Mouse (Mus musculus): ENCODE results near the gene Zic4. TPM values are rescaled to one million over a fixed set of nuclear protein-coding genes. Genes with fewer than 3 reads are reported as not detected.

The Zic4 gene
- total RNA-seq, 4 experiments from 2014 or later: not detected

DNA sequence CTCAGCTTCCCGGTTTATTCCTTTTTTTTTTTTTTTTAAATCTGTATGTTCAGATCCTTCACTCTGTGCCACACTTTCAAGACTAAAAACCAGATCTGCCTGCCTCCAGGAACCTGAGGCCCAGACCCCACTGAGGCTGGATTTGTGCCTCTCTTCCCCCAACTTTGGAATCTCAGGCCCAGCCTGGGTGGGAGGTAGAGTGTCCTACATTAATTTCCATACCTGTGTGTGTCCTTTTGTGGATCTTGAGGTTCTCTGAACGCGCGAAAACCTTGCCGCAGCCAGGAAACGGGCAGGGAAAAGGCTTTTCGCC is 1.6 kb downstream of the Zic4 start:
- no peak for DNase-seq

DNA sequence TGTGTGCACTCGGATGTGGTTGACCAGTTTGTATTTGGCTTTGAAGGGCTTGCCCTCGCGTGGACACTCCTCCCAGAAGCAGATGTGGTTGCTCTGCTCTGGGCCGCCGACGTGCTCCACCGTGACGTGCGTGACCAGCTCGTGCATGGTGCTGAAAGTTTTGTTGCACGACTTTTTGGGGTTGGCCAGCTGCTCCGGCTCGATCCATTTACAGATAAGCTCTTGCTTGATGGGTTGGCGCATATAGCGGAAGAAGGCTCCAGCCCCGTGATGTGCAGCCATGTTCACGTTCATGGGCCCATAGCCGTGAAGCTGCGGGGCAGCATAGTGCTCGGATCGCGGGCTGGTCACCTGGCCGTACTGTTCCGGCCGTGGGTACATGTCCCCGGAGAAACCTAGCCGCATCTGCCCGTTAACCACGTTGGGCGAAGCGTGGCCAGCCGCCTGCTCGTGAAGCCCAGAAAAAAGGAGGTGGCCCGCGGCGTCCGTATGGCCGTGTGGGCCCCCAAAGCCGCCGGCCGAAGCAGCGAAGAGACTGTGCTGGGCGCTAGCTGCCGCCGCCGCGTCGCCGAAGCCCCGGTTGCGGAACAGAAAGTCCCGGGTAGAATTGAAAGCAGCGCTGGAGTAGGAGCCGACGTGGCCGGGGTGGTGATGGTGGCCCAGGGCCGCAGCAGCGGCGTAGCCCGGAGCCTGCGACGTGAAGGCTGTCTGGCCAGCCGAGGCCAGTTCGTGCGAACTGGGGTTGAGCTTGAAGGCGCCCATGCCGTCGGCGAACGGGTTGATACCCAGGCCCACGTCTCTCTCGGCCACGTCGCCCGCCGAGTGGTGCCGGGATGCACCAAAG is 2.1 kb downstream of the Zic4 start:
- DNase-seq: no peak

DNA sequence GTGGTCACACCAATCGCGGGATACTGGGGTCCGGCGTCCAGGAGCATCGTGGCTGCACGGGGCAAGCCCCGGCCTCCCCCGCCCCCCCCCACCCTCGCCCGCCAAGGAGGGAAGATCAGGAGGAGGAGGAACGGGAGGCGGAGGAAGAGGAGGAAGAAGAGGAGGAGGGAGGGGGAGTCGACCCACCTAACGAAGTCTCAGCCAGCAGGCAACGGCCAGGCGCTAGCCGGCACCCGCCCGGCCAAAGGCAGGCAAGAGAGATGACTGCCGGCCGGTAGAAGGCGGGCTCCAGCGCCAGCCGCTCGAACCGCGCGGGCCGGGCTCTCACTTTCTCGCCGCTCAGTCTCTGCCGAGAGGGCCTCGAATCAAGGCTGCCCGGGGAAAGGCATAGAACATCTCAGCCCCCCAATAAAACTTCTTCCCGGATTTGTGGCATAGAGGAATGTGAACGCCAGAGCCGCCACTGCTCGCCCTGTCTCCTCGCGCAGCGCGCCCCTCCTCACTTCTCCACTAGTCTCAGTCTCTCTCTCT is 2.8 kb downstream of the Zic4 start:
- no peak for DNase-seq

DNA sequence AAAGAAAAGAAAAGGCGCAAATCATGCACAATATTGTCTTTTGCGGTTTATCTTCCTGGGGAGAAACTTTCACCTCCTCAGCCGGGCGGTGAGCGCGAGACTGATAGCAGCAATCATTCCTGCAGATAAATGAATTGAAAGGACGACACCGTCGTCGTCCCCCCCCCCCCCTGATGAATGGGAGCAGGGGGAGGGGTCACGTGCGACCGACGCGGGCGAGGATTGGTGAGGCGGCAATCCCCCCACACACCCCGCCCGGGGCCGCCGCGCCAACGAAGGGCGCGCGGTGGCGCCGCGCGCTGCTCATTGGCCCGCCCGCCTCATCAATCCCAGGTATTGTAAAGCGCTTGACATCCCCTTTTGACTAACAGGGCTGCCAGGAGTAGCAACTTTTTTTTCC is 3.5 kb downstream of the Zic4 start, which contains the start of gene Zic1:
Zic1 (minus strand) TSS at position 147 of the 400 bp plus-strand sequence.
- no peak for DNase-seq

DNA sequence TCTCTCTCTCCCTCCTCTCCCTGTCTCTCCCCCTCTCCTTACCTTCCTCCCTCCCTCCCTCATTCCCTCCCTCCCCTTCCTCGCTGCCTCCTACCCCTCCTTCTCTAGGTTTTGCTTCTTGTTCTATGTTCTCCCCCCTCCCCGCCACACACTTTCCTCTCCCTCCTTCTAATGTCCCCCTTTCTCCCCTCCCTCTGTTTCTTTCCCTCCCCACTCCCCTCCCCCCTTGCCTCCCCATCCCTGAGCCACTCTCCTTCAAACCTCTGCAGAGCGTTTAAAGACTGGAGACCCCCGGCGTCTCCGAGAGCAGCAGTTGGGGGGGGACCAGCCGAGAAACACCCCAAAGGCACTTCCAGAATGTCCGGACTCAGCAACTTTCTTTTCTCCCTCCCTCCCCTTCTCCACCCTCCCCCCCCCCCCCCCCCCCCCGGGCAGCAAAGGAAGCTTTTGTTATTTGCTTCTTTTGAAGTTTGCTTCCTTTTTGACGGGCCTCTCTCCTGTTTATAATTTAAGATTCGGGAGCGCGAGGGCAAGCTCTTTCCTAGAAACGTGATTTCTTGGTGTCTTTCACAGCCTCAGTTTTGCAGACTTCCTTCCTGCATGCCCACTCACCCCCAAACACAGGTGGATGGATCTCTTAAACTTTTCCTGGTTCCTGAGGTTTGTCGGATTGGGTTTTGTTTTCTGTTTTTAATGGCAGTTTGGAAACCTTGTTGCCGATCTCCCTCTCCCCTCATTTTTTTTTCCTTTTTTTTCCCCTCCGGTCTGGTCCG is 4.2 kb downstream of the Zic4 start:
- DNase-seq: no peak

DNA sequence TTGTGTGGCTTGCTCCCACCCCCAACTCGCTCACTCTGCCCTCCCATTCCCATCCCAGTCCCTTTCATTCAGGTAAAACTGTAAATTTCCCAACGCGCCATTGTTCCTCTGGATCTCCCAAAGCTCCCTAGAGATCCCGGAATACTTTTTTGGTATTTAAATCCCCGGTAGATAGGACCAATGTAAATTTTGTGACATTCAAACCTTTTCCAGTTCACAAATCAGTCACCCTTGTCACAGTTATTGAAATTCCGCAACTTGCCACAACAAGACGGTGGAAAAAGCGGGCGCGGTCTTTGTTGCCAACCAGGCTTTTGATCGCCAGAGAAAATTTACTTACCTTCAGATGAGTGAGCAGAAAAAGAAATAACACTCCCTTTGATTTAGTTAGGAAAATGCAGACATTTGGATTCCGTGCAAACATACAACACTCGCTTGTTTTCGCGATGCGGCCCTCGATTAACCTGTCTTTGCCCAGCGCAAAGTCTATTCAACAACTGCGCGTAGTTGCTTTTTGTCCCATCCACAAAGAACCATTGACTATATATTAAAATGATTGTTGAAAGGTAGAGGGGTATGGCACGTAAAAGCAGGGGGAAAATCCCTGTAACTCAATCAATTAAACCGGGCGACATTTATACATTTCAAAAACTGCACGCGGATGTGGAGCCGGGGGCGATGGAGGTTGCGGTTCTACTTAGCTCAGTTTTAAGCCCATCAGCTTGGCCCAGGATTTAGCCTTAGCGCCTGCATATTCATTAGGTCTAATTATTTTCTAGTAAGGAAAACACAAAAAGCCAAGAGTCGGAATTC is 5.0 kb downstream of the Zic4 start:
- no peak for DNase-seq

DNA sequence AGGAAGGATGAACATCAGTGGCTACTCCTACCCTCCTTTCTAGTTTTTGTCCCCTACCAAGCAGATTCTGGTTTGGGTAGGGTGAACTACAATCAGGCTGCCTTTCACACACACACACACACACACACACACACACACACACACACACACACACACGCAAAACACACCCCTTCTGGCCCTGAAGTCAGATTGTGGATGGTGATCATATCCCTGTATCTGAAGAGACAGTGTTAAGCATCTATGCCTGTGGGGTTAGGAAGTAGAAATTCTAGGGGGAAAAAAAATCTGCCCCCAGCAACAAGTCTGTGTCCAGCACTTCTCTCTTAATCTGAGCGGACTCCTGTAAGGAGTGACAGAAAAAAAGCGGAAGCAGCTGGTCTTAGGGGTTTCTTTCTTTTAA is 5.9 kb downstream of the Zic4 start:
- DNase-seq: no peak

DNA sequence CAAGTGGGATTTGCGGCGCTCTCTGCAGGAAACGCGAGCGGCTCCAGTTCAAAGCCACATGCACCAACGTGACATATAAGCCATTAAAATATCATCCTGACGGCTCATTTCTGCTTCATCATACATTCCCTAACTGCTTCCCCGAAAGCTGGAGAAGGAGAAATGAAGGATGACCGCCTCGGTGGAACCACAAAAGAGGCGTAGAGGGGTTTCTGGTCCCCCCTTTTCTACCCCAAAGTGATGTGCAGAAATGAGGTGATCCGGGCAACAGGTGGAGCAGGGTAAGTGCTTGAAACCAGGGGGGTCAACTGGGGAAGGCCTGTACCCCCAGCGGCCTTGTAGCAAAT is 6.7 kb downstream of the Zic4 start:
- no peak for DNase-seq

DNA sequence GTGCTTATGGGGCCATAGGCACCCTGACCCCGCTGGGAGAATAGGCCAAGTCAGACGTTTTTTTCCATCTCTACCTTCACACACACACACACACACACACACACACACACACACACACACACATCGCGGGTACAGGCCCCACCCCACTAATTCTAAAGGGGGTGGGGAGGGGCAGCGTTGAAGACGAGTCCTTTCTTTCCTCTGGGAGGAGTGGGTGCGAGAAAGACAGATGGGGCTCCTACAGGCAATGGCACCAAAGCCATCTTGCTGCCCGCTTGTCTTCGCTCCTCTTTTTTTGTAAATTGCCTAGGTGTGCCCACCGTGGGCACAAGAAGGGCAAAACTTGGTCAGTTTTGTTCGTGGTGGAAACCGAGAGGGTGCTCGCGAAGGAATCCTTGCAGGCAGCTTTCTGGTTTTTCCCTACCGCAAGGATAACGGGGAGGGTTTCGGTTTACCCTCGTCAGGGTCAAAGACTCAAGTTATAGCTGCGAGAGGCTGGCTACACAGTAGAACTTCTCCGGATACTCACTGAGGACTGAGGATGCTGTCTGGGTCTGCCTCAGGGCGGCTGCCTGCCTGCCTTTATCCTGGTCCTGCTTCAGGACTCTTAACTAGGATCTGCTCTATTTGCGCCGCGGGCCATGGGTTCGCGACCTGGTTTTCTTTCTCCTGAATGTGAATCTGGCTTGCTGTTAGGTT is 7.2 kb downstream of the Zic4 start:
- DNase-seq: no peak

DNA sequence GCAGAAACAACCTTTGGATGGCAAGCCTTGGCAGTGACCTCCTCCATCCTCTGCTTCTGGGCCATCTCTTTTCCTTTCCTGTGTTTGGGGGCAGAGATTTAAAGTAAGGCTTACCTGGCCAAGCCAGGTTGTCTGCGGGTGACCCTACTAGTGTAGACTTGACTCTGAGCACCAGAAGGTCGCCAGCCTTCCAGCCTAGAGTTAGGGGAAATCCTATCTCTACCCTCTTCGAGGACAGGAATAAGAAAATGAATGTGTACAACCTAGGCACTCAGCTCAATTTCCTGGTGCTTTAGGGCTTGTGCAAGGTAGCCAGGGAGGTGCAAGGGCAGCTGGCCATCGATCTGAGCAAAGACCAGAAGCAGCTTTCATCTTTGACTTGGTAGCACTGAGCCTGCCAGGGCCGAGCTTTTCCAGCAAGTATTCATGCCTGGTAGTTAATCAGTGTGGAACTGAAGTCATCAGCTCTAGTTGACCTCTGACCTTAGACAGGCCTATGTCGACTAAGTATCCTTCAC is 8.0 kb downstream of the Zic4 start:
- DNase-seq: no peak

DNA sequence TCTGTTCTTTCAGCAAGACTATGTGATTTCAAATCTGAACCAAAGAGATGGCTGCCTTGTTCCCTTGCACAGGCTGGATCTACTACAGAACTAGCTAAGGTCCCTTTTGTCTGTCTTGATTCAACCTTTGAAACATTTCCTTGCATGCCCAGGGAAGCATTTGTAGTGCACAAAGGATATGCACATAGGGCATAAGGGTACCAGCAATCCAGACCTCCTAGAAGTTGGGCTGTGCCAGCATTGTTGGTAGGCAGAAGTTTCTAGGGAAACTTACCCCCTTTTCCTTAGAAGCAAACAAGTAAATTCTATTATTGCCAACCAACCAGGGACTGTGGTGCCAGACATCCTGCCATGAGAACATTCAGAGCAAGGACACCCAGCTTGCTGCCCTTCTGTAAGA is 8.8 kb downstream of the Zic4 start:
- no peak for DNase-seq

DNA sequence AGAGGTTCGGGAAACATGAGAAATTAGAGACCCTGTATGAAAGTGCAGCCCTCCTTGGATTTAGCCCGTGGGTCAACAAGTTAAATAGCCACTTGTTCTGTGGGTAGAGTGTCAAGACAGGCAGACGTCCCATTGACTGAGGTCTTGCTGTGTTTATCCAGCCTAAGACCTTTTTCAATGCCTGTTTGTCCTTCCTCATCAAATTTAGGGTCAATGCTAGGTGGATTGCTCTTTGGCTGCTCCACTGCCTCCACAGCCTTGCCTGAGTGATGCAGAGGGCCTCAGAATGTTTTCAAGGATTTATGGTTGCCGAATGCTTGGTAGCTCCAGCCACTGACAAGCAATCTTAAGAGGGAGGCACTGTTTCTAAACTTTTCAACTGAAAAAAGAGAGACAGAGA is 9.4 kb downstream of the Zic4 start:
- DNase-seq: no peak

DNA sequence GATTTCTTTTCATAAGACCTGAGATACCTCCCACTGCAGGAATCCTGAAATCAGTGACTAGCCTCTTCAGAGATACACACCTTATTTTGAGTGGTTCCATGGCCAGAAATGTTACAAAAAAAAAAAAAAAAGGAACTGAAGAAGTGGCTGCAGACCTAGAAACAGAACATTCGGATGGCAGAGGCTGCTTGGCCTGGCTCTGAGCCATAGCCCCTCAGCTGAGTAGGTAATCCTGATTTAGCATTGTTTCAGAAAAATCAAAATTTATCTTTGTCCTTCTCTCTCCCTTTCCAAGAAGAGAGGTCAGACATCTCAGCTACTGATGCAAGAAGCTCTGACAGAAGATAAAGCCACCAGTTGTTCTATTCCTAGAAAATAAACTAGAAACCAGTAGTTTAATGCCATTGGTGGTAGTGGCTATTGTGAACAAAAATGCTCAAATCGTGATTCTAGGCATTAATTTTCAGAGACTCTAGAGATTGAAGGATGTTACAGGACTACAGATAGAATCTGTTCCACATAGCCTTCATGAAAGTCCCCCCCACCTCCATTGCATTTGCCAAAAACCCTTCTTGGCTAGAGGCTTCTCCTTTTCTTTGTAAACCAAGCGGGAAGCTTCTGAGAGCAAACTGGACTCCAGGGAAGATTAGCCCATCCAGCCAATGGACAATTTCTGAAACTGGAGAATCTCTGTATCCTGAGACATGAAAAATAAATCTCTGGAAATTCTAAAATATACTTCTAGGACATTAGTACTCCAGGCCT is 11.8 kb downstream of the Zic4 start:
- no peak for DNase-seq

DNA sequence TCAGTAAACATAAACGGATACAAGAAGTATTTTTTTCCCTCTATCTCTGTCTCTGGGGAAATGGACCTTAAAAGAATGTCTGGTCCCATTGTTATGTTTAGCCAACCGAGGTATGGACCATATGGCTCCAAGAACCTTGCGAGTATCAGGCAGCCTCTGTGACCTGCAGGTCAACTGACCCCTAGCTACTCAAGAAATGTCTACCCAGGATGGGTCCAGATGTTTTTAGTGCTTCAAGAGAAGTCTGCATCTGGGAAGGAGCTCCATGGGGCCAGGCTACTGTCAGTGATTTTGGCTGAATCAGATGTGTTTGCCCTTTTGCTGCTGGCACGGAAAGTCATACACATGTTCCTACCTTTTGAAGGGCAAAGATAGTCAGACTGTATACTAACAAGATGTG is 12.5 kb downstream of the Zic4 start:
- no peak for DNase-seq

DNA sequence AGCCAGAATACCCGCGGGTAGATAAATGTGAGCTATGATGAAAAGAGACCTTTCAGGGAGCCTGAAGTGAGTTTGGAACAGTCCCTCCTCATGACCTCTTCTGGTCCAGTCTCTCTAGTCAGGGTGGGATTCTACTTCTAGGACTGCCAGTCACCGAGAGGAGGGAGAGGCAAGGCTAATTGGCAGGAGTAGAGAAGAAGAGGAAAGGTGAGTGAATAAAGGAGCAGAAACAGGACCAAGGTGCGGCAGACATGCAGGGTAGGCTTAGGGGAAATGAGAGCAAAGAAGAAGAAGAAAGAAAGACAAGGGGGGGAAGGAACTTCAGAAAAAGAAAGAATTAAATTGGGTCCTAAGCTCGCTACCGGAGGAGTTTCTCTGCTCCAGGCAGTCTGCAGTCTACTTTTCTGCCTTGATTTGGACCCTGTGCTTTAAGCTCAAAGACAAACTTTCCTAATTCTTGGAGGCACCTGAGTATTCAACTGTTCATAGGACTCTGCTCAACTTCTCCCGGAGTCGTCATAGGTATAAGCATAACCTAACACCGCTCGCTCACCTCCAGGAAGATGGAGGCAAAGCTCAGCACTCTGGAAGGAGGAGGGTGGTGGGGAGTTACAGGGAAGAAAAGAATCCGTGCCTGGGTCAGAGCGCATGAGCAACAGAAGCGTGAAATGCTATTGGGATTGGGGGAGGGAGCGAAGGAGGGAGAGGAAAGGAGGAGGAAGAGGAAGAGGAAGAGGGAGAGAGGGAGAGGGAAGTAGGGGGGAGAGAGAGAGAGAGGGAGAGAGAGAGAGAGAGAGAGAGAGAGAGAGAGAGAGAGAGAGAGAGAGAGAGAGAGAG is 15.0 kb downstream of the Zic4 start:
- no peak for DNase-seq

DNA sequence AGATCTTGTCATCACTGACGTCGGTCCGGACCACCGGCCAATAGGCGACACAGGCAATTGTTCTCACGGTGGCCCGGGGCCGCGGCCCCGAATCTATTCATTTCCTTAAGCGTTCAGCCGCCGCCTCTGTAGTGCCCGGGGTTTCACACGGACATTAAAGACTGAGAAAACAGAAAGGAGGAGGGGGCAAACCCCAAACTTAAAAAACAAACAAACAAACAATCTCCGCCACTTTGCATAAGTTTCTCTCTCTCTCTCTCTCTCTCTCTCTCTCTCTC is 15.6 kb downstream of the Zic4 start:
- no peak for DNase-seq

DNA sequence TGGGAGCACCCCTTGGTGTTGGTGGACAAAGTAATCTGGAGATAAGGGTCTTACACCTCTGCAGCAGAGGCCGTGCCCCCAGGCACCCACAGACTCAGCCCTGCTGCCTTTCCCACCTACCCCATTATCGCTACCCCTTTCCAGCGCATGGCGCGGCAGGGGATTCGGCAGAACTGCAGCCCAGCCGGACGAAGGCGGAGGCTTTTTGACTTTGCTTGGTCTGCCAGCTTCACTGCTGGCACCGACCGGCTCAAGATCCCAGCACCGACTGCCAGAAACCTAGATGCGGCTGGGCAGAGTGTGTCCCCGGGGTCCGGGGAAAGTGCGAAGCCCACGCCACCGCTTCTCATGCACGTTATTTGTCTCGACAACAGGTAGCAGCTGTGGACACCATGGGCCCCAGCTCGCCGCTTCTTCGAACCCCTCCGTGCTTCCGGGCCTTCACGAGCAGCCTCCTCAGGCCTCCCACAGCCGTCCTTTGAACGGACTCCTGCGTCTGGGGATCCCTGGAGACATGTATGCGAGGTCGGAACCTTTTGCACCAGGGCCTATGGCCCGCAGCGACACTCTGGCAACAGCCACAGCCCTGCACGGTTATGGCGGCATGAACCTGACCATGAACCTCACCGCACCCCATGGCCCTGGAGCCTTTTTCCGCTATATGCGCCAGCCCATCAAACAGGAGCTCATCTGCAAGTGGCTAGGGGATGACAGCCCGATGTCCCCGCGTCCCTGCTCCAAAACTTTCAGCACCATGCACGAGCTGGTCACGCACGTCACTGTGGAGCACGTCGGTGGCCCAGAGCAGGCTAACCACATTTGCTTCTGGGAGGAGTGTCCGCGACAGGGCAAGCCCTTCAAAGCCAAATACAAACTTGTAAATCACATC is 16.4 kb downstream of the Zic4 start:
- no peak for DNase-seq

DNA sequence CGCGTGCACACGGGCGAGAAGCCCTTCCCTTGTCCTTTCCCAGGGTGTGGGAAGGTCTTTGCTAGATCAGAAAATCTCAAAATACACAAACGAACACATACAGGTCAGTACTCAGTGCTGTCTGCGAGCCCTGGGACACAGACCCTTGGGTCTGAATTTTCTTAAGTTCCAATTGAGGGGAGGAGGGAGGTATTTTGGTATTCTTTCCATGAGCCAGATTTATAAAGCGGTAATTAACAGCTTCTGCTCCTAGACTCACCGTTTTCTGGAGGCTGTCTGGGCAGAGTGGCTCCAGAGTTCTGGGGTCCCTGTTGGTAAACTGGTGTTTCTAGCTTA is 17.1 kb downstream of the Zic4 start:
- no peak for DNase-seq

DNA sequence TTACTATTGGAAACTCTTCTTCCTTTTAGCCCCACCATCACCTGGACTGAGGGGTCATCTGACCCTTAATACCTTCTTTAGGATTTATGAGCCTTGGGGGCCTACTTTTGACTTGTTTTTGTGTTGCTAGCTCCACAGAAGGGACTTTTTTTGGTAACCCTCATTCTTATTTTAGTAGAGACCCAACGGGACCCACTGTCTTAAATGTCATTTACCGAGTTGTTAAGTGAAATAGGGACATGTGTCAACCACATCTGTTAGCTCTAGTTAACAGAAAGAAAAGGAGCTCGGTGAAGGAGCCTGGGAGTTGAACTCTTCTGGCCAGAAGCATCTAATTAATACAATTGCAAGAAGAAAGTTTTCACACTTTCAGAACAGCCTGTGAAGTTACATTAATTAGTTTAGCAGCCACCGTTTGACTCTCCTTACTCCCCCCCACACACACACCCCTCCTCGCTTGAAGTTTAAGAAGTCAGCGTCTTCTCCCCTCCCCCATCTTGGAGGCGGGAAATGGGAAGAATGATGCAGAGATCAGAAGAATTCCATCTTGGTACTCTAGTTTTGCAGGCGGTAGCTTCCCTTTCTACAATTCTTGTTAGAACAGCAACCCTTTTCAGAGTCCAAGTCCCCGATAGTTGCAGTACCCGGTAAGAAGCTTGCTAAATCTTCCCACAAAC is 17.7 kb downstream of the Zic4 start:
- no peak for DNase-seq
